Mouse (Mus musculus) CD4-positive, CD25-positive, alpha-beta regulatory T cell (primary cell): ENCODE results near the gene Slc51b. TPM values are rescaled to one million over a fixed set of nuclear protein-coding genes. Genes with fewer than 3 reads are reported as not detected.

Source experiments
- polyA plus RNA-seq: library from polyadenylated mRNA; unstranded; fragments of 100-300 nt; shearing (Covaris generic); gene quantifications from one replicate; pipeline ENCODE4 v1.2.1, GENCODE M21; 2017

Gene Slc51b
- not detected for polyA plus RNA-seq

GRCm38 (mm10) chr9:65422760-65423501 lies at the start of gene Slc51b:
TSS of gene Slc51b (minus strand) at chr9:65422955.

DNA sequence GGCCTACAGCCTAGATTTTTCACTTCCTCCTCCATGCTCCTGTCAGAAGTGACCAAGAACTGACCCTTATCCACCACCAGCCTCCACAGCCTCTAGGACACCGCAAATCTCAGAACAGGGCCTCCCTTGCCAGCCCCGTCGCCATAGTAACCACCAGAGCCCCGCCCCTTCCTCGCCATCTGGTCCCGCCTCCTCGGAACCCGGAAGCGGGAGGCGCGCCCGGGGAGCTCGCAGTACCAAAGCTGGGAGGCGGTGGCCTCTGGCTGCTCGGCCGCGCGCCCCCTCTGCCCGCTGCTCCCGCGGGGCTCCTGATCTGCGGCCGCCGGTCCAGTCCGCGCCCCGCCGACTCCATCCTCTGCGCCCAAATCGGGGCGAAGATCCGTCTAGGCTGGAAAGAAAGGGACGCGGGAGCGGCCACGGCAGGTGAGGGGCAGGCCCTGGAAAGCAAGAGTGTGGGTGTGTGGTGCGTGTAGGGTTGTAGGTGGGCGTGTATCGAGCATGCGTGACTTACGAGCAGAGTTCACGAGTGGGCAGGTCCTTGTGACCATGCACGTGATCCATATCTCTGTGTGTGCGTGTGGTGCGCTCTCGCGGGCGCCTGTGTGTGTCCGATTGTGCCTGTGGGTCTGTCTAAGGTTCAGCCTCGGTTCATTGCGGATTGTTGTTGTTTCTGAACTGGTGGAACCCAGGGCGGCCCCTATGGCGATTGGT lies 38.1 kb upstream of the Slc51b start, which contains the start of gene Spg21:
Gene Spg21, plus strand, starts transcription at position 216 of the 711 bp plus-strand sequence.

DNA sequence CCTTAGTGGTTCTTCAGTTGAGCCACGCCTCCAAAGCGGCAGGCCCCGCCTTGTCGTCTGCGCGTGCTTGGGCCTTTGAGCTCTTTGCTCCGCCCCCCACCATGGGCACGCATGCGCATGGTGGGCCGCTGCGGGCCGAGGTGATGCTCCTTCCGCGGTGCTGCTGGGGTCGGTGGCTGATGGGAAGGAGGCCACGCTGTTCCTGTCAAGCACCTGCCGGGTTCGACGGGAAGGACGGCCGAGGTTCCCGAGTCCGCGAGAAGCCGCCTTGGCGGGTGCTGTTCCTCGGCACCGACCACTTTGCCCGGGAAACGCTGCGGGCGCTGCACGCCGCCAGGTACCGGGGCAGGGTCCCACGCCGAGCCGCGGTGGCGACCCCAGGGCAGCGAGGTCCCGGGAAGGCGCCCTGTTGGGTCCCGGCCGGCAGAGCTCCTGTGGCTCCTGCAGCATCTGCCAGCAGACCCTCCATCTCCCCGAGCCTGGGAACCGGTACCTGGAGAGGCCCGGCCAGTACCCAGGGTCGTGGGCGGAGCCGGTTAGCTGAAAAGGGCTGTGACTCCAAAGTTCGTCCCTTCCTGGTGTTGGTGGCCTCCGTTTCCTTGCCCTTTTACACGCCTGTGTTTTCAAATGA lies 13.0 kb upstream of the Slc51b start, which contains the start of gene Mtfmt:
Gene Mtfmt, plus strand, starts transcription at position 112 of the 631 bp plus-strand sequence.

GRCm38 (mm10) chr9:65398279-65398678 lies 24.5 kb downstream of the Slc51b start, which contains the start of gene Rasl12:
TSS of gene Rasl12 (plus strand) at chr9:65398506.

GRCm38 (mm10) chr9:65391613-65391964 lies 31.2 kb downstream of the Slc51b start, which contains the start of gene Kbtbd13:
TSS of gene Kbtbd13 (minus strand) at chr9:65391652.

Other genes starting within 250 kb of the Slc51b start
- gene Parp16, start 227.6 kb downstream of the Slc51b start, polyA plus RNA-seq = 10.5 TPM
- 0.07 TPM for gene Cilp, start 157.8 kb downstream of the Slc51b start, polyA plus RNA-seq
- gene Clpx, start 128.7 kb downstream of the Slc51b start, polyA plus RNA-seq = 47.0 TPM
- 32.8 TPM for gene Pdcd7, start 76.9 kb downstream of the Slc51b start, polyA plus RNA-seq
- gene Ubap1l, start 61.9 kb downstream of the Slc51b start, polyA plus RNA-seq = 0.17 TPM
- not detected for gene Kbtbd13, start 31.3 kb downstream of the Slc51b start, polyA plus RNA-seq
- gene Rasl12, start 24.4 kb downstream of the Slc51b start, polyA plus RNA-seq = not detected
- gene Mtfmt, start 12.8 kb upstream of the Slc51b start, polyA plus RNA-seq = 36.4 TPM
- 135 TPM for gene Spg21, start 38.0 kb upstream of the Slc51b start, polyA plus RNA-seq
- gene Ankdd1a, start 97.2 kb upstream of the Slc51b start, polyA plus RNA-seq = not detected
- 53.8 TPM for gene Plekho2, start 157.1 kb upstream of the Slc51b start, polyA plus RNA-seq
- 0.44 TPM for gene Pif1, start 164.2 kb upstream of the Slc51b start, polyA plus RNA-seq
- 0.60 TPM for gene Rbpms2, start 206.7 kb upstream of the Slc51b start, polyA plus RNA-seq
- gene Oaz2, start 245.0 kb upstream of the Slc51b start, polyA plus RNA-seq = 102 TPM